Mouse (Mus musculus): ENCODE data around the gene Fam98b. TPM values are rescaled to one million over a fixed set of nuclear protein-coding genes. Genes with fewer than 3 reads are reported as not detected.

Fam98b gene
- total and polyA plus RNA-seq, 3 experiments = 11.1 to 83.5 (median 22.3) TPM

DNA sequence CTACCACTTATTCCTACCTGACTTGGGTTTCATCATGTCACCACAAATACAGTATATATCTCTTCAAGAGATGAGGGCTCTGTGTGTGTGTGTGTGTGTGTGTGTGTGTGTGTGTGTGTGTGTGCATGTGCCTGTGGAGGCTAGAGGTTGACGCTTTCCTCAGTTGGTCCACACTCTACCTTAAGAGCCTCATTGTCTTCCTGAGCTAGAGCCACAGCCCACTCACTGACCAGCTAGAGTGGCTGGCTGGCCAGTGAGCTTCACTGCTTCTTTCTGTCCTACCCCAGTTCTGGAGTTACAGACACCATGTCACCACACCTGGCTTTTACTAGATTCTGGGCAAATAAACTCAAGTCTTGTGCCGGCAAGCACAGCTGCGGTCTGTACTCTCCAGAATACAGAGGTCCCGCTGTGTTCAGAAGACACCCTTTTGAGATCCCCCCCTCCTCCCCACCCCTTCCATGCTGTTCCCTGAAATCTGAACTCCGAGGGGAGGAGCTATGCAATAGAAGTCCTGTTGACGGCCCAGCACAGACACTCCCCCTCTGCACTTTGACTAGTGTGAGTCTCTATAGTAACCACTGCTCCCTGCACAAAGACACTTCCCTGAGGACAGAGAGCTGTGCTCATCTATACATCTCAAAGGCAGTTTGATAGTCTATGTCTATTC, 39.0 kb upstream of the Fam98b start:
- TF ChIP-seq ZMIZ1 (IDR thresholded peaks at IDR 0.05; ENCODE audit: low read depth, low read length) (no peak), ZKSCAN1 (IDR thresholded peaks at IDR 0.05; ENCODE audit: borderline replicate concordance, low read depth, low read length) (no peak), MAX (IDR thresholded peaks at IDR 0.05; ENCODE audit: low read length) (no peak), HCFC1 (IDR thresholded peaks at IDR 0.05; ENCODE audit: low read depth, low read length) (no peak), KAT2A (IDR thresholded peaks at IDR 0.05; ENCODE audit: insufficient replicate concordance, low read length) (no peak), CTCF (conservative IDR thresholded peaks at IDR 0.05 in 1 of 2, IDR thresholded peaks at IDR 0.05 in 1 of 2; ENCODE audit: low read depth in 2 of 2, low read length in 2 of 2) (no peak), EP300 (IDR thresholded peaks at IDR 0.05; ENCODE audit: low read length) (no peak), MXI1 (IDR thresholded peaks at IDR 0.05; ENCODE audit: low read depth, low read length) (no peak), RAD21 (IDR thresholded peaks at IDR 0.05; ENCODE audit: low read depth, low read length) (no peak), TBP (conservative IDR thresholded peaks at IDR 0.05; ENCODE audit: low read depth, low read length) (no peak), IRF4 (IDR thresholded peaks at IDR 0.05; ENCODE audit: low read depth, low read length) (no peak), NRF1 (IDR thresholded peaks at IDR 0.05; ENCODE audit: low read depth, low read length) (no peak), BHLHE40 (IDR thresholded peaks at IDR 0.05; ENCODE audit: low read depth, low read length) (no peak), POLR2AphosphoS2 (IDR thresholded peaks at IDR 0.05; ENCODE audit: low read depth, low read length) (no peak), SMC3 (IDR thresholded peaks at IDR 0.05; ENCODE audit: low read depth, low read length) (no peak), MEF2A (IDR thresholded peaks at IDR 0.05; ENCODE audit: borderline replicate concordance, low read depth, low read length) (no peak), CHD2 (IDR thresholded peaks at IDR 0.05; ENCODE audit: low read length) (no peak), UBTF (IDR thresholded peaks at IDR 0.05; ENCODE audit: low read depth, low read length) (no peak)
- Histone ChIP-seq H3K4me1 (ENCODE audit: control insufficient read depth in 1 of 2, insufficient read depth in 2 of 2) (no peaks in the 10 kb centered on the region), H3K9me3 (replicated peaks; ENCODE audit: low read length) (no peaks in the 10 kb centered on the region), H3K27ac (ENCODE audit: insufficient read depth, low read depth) (no peak overlapping the region), H3K79me2 (replicated peaks; ENCODE audit: control insufficient read depth, extremely low read depth, insufficient read depth, poor library complexity, severe bottlenecking) (no peaks in the 10 kb centered on the region), H3K9ac (ENCODE audit: insufficient read depth, low read depth) (no peak overlapping the region), H3K27me3 (replicated peaks) (no peaks in the 10 kb centered on the region), H3K4me2 (ENCODE audit: insufficient read depth, low read depth, poor library complexity, severe bottlenecking) (no peak overlapping the region), H3K4me3 (replicated peaks in 1 of 3; ENCODE audit: low read depth in 2 of 3, low read length in 2 of 3, poor library complexity in 1 of 3) (no peak overlapping the region), H3K36me3 (replicated peaks in 1 of 2; ENCODE audit: control insufficient read depth in 1 of 2, insufficient read depth in 1 of 2, low read length in 1 of 2) (no peaks in the 10 kb centered on the region)
- no peak for DNase-seq (ENCODE audit: extremely low read depth)
- dilution Hi-C loops (cut with MboI; ENCODE audit: extremely low pct_ligation_motif_present, extremely low pct_unique_long_range_greater_than_20kb, low sequenced_read_pairs) = no loop called here
- in situ Hi-C loops (cut with MboI; ENCODE audit: low pct_ligation_motif_present, low pct_unique_long_range_greater_than_20kb, low sequenced_read_pairs) = no loop called here

DNA sequence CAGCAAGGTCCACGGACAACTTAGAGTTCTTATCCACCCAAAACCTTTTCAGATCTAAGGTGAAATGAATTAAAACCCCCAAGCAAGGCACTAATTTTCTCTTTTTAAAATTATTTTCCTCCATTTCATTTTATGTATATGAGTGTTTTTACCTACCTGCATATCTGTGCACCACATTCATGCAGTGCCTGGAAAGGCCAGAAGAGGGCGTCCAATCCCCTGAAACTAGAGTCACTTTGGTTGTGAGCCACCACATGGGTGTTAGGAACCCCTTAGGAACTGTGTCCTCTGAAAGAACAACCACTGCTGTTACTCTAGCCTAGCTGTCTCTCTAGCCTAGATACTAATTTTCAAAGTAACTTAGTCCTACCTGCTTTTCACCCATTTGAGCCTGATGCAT, 33.4 kb upstream of the Fam98b start:
- Histone ChIP-seq H3K9me3 (replicated peaks; ENCODE audit: low read length) (no peaks in the 10 kb centered on the region), H3K27ac (ENCODE audit: insufficient read depth, low read depth) (no peak overlapping the region), H3K36me3 (replicated peaks in 1 of 2; ENCODE audit: control insufficient read depth in 1 of 2, insufficient read depth in 1 of 2, low read length in 1 of 2) (no peaks in the 10 kb centered on the region), H3K4me3 (replicated peaks in 1 of 3; ENCODE audit: low read depth in 2 of 3, low read length in 2 of 3, poor library complexity in 1 of 3) (no peak overlapping the region), H3K4me2 (ENCODE audit: insufficient read depth, low read depth, poor library complexity, severe bottlenecking) (no peak overlapping the region), H3K9ac (ENCODE audit: insufficient read depth, low read depth) (no peak overlapping the region), H3K79me2 (replicated peaks; ENCODE audit: control insufficient read depth, extremely low read depth, insufficient read depth, poor library complexity, severe bottlenecking) (no peaks in the 10 kb centered on the region), H3K4me1 (ENCODE audit: control insufficient read depth in 1 of 2, insufficient read depth in 2 of 2) (no peaks in the 10 kb centered on the region), H3K27me3 (replicated peaks) (no peaks in the 10 kb centered on the region)
- in situ Hi-C loops (cut with MboI; ENCODE audit: low pct_ligation_motif_present, low pct_unique_long_range_greater_than_20kb, low sequenced_read_pairs) = no loop called here
- dilution Hi-C loops (cut with MboI; ENCODE audit: extremely low pct_ligation_motif_present, extremely low pct_unique_long_range_greater_than_20kb, low sequenced_read_pairs) = no loop called here
- peak; percentile 34 for DNase-seq (ENCODE audit: extremely low read depth)
- peak; percentile 21 for TF ChIP-seq RAD21 (IDR thresholded peaks at IDR 0.05; ENCODE audit: low read depth, low read length)
- no peak for TF ChIP-seq TCF12 (IDR thresholded peaks at IDR 0.05; ENCODE audit: low read depth, low read length)
- TF ChIP-seq POLR2AphosphoS2 (IDR thresholded peaks at IDR 0.05; ENCODE audit: low read depth, low read length) = no peak
- no peak for TF ChIP-seq MXI1 (IDR thresholded peaks at IDR 0.05; ENCODE audit: low read depth, low read length)
- TF ChIP-seq CTCF (conservative IDR thresholded peaks at IDR 0.05 in 1 of 2, IDR thresholded peaks at IDR 0.05 in 1 of 2; ENCODE audit: low read depth in 2 of 2, low read length in 2 of 2) = peak in 1 of 2 experiments; percentile 52; a peak in 2 of 4 replicates
